Mouse (Mus musculus): Measurements from ENCODE around the gene Ccdc173. TPM values are rescaled to one million over a fixed set of nuclear protein-coding genes. Genes with fewer than 3 reads are reported as not detected.
"Not testable (repeated sequence)": the region's sequence is repeated elsewhere in the genome, so short reads cannot be mapped to it uniquely, and the experiment has no call there.

Gene Ccdc173
- polyA plus RNA-seq, 1 experiment from 2014 or later = 0.29 TPM

- ATAC-seq (no peak), DNase-seq (no peak)
- no peak overlapping the region for H3K4me3 ChIP-seq (ENCODE audit: low read depth, low read length)
- H3K27ac ChIP-seq (ENCODE audit: low read depth) = no peak overlapping the region; the same call in 1 of the 2 replicates
- H3K9me3 ChIP-seq (ENCODE audit: low read length) = no peaks in the 10 kb centered on the region
- no peak for TF ChIP-seq CTCF (IDR thresholded peaks at IDR 0.05; ENCODE audit: low read depth)
- no peak for TF ChIP-seq EP300 (IDR thresholded peaks at IDR 0.05; ENCODE audit: low read depth)
- no peak overlapping the region for H3K9ac ChIP-seq (replicated peaks)
- no peak overlapping the region for H3K4me2 ChIP-seq (ENCODE audit: low read depth, low read length)
- WGBS (ENCODE audit: insufficient replicate concordance) = 47% methylated on average over 1 of the region's 1 CpGs
- H3K27me3 ChIP-seq (ENCODE audit: insufficient read depth, low read length) = no peaks in the 10 kb centered on the region
- H3K36me3 ChIP-seq (replicated peaks; ENCODE audit: insufficient read depth, low read length) = no peaks in the 10 kb centered on the region
- peaks cover 18% of the 10 kb centered on the region for H3K4me1 ChIP-seq (ENCODE audit: insufficient read depth)
These were observed 30.8 kb upstream of the Ccdc173 start for GRCm38 (mm10) chr2:69820201-69820600.

- DNase-seq = no peak
- H3K27me3 ChIP-seq (ENCODE audit: insufficient read depth, low read length) = no peaks in the 10 kb centered on the region
- 57% methylated on average over 9 of the region's 9 CpGs for WGBS (ENCODE audit: insufficient replicate concordance)
- peak overlapping the region; percentile 62 for H3K27ac ChIP-seq (ENCODE audit: low read depth)
- peak; percentile 70 for ATAC-seq
- H3K4me2 ChIP-seq (ENCODE audit: low read depth, low read length) = peak overlapping the region; percentile 34
- no peaks in the 10 kb centered on the region for H3K36me3 ChIP-seq (replicated peaks; ENCODE audit: insufficient read depth, low read length)
- TF ChIP-seq EP300 (IDR thresholded peaks at IDR 0.05; ENCODE audit: low read depth) = peak; percentile 92
- TF ChIP-seq CTCF (IDR thresholded peaks at IDR 0.05; ENCODE audit: low read depth) = no peak
- H3K4me1 ChIP-seq (ENCODE audit: insufficient read depth) = peaks cover 16% of the 10 kb centered on the region
- H3K4me3 ChIP-seq (ENCODE audit: low read depth, low read length) = no peak overlapping the region
- H3K9me3 ChIP-seq (ENCODE audit: low read length) = no peaks in the 10 kb centered on the region
- H3K9ac ChIP-seq (replicated peaks) = no peak overlapping the region
These were observed 29.1 kb upstream of the Ccdc173 start for GRCm38 (mm10) chr2:69818350-69819085.

GRCm38 (mm10) chr2:69816575-69816974, 27.2 kb upstream of the Ccdc173 start:
- Histone ChIP-seq H3K4me3 (ENCODE audit: low read depth, low read length) (no peak overlapping the region), H3K9ac (replicated peaks) (no peak overlapping the region), H3K27ac (ENCODE audit: low read depth) (no peak overlapping the region; the same call in 1 of the 2 replicates), H3K4me1 (ENCODE audit: insufficient read depth) (peaks cover 9% of the 10 kb centered on the region), H3K27me3 (ENCODE audit: insufficient read depth, low read length) (no peaks in the 10 kb centered on the region), H3K4me2 (ENCODE audit: low read depth, low read length) (peak overlapping the region; percentile 6; the same call in 1 of the 2 replicates), H3K36me3 (replicated peaks; ENCODE audit: insufficient read depth, low read length) (no peaks in the 10 kb centered on the region), H3K9me3 (ENCODE audit: low read length) (no peaks in the 10 kb centered on the region)
- no peak for DNase-seq
- TF ChIP-seq CTCF (IDR thresholded peaks at IDR 0.05; ENCODE audit: low read depth) (no peak), EP300 (IDR thresholded peaks at IDR 0.05; ENCODE audit: low read depth) (peak; percentile 74)
- 40% methylated on average over 5 of the region's 5 CpGs for WGBS (ENCODE audit: insufficient replicate concordance)
- ATAC-seq = peak; percentile 54

- H3K27ac ChIP-seq (ENCODE audit: low read depth); H3K4me2 ChIP-seq (ENCODE audit: low read depth, low read length); H3K27me3 ChIP-seq (ENCODE audit: insufficient read depth, low read length); ATAC-seq; H3K4me1 ChIP-seq (ENCODE audit: insufficient read depth); H3K36me3 ChIP-seq (replicated peaks; ENCODE audit: insufficient read depth, low read length); H3K9me3 ChIP-seq (ENCODE audit: low read length); H3K4me3 ChIP-seq (ENCODE audit: low read depth, low read length); DNase-seq; H3K9ac ChIP-seq (replicated peaks): not testable (repeated sequence)
- WGBS (ENCODE audit: insufficient replicate concordance) = 47% methylated on average over 7 of the region's 7 CpGs
These were observed 22.0 kb upstream of the Ccdc173 start for GRCm38 (mm10) chr2:69811349-69811748.

- Histone ChIP-seq H3K4me3 (ENCODE audit: low read depth, low read length) (no peak overlapping the region), H3K9ac (replicated peaks) (no peak overlapping the region), H3K36me3 (replicated peaks; ENCODE audit: insufficient read depth, low read length) (no peaks in the 10 kb centered on the region), H3K27me3 (ENCODE audit: insufficient read depth, low read length) (no peaks in the 10 kb centered on the region), H3K27ac (ENCODE audit: low read depth) (no peak overlapping the region), H3K4me2 (ENCODE audit: low read depth, low read length) (no peak overlapping the region), H3K4me1 (ENCODE audit: insufficient read depth) (no peaks in the 10 kb centered on the region), H3K9me3 (ENCODE audit: low read length) (no peaks in the 10 kb centered on the region)
- ATAC-seq (no peak), DNase-seq (no peak)
- TF ChIP-seq EP300 (IDR thresholded peaks at IDR 0.05; ENCODE audit: low read depth) = no peak
- TF ChIP-seq CTCF (IDR thresholded peaks at IDR 0.05; ENCODE audit: low read depth) = no peak
- 58% methylated on average over 15 of the region's 15 CpGs for WGBS (ENCODE audit: insufficient replicate concordance)
These were observed 20.8 kb upstream of the Ccdc173 start for GRCm38 (mm10) chr2:69810169-69810568.

GRCm38 (mm10) chr2:69804663-69805062, 15.3 kb upstream of the Ccdc173 start:
- H3K9me3 ChIP-seq (ENCODE audit: low read length); DNase-seq; H3K4me2 ChIP-seq (ENCODE audit: low read depth, low read length); H3K36me3 ChIP-seq (replicated peaks; ENCODE audit: insufficient read depth, low read length); H3K27me3 ChIP-seq (ENCODE audit: insufficient read depth, low read length); ATAC-seq; H3K4me3 ChIP-seq (ENCODE audit: low read depth, low read length); H3K9ac ChIP-seq (replicated peaks); H3K27ac ChIP-seq (ENCODE audit: low read depth); H3K4me1 ChIP-seq (ENCODE audit: insufficient read depth): not testable (repeated sequence)
- WGBS (ENCODE audit: insufficient replicate concordance) = 54% methylated on average over 8 of the region's 9 CpGs

Data from liver, postnatal 0 days (tissue).